Mouse (Mus musculus) spleen, adult 12 weeks (tissue): ENCODE measurements around the gene Olfr850.

ENCODE experiments used
- DNase-seq: peaks from one replicate; pipeline ENCODE4 v3.0.0; 2022; ENCODE audit warnings: low spot score

Olfr850 gene

GRCm38 (mm10) chr9:19478148-19478547, at the start of gene Olfr850:
Olfr850 (minus strand) TSS chr9:19478248.
- no peak for DNase-seq

GRCm38 (mm10) chr9:19492995-19493394, 14.9 kb upstream of the Olfr850 start, which contains the start of gene Olfr851:
Olfr851 (plus strand) TSS chr9:19493295.
- DNase-seq, result no peak

GRCm38 (mm10) chr9:19439966-19440365, 38.1 kb downstream of the Olfr850 start, which contains the start of gene Olfr849:
Olfr849 (plus strand) TSS chr9:19440266.
- DNase-seq, result no peak
